Mouse (Mus musculus) olfactory bulb, adult 2 months (tissue): ENCODE results near the gene Tpp2.

Experiments
- CTCF ChIP-seq: fragments of 200-500 bp; IDR thresholded peaks from 2 replicates; pipeline ENCODE4 v1.5.1; 2012; ENCODE audit warnings: low read depth, mild to moderate bottlenecking, low read length, moderate library complexity; ENCODE audit not compliant: insufficient read depth
- POLR2A ChIP-seq: fragments of 200-500 bp; IDR thresholded peaks from 2 replicates; pipeline ENCODE4 v1.6.1; 2012; ENCODE audit warnings: mild to moderate bottlenecking, low read depth, low read length, moderate library complexity; ENCODE audit not compliant: insufficient read depth

- no peak for TF ChIP-seq CTCF
- no peak for TF ChIP-seq POLR2A
Measured at GRCm38 (mm10) chr1:44046556-44046955, 113.1 kb downstream of the Tpp2 start.
